Mouse (Mus musculus) layer of hippocampus, postnatal 10 days (tissue): ENCODE results near the gene Arid4a. TPM values are rescaled to one million over a fixed set of nuclear protein-coding genes. Genes with fewer than 3 reads are reported as not detected.
"Not testable (repeated sequence)": the region's sequence is repeated elsewhere in the genome, so short reads cannot be mapped to it uniquely, and the experiment has no call there.

Source experiments
- DNase-seq, 2 experiments: peaks; one replicate each; pipeline ENCODE4 v3.0.0; 2021; ENCODE audit warnings: low spot score in 2 of 2
- total RNA-seq, 2 experiments: library from RNA; stranded (reverse); gene quantifications; 2 replicates each; pipeline ENCODE4 v1.2.3; 2021

Gene Arid4a
- total RNA-seq, 2 experiments from 2014 or later, result 38.4 to 39.2 TPM

DNA sequence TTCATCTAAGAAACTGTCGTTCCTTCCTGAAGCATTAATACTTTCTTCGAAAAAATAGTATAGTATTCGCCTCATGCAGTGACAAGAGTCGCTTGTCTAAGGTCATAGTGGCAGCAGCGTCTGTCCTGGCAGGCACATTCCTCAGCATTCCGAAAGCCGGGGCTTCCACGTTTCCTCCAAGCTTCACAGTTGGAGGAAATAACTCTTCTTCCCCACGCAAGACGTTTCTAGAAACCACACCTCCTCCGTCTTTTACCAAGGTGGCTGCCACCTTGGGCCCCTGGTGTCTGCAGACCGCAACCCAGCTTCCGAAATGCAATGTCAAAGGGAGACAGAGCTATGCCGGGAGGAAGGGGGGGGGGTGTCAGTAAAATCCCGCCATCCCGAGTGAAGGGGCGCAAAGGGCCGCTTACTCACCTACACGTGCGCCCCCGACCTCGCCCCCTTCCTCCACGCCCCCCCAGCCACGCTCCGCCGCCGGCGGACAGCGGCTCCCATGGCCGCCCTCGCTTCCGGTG lies 886 bp upstream of the Arid4a start:
- DNase-seq, result no peak

- no peak for DNase-seq
These were observed 367 bp downstream of the Arid4a start for GRCm38 (mm10) chr12:71016211-71016502.

GRCm38 (mm10) chr12:71016503-71017241 lies 882 bp downstream of the Arid4a start:
- peak; percentile 21 to 49 for DNase-seq

DNA sequence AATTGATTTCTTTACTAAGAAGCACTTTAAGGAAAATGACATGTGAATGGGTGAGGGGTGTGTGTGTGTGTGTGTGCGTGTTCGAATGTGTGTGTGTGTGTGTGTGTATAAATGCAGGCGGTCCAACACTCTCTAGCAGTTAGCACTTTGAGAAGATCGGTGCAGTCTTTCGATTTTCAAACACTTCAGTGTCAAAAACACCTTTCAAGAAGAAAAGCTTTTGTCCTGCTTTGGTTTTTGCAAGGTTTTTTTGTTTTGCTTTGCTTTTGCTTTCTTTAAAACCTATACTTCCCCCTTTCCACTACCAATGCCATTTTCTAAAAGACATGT lies 1.4 kb downstream of the Arid4a start:
- DNase-seq, result no peak

DNA sequence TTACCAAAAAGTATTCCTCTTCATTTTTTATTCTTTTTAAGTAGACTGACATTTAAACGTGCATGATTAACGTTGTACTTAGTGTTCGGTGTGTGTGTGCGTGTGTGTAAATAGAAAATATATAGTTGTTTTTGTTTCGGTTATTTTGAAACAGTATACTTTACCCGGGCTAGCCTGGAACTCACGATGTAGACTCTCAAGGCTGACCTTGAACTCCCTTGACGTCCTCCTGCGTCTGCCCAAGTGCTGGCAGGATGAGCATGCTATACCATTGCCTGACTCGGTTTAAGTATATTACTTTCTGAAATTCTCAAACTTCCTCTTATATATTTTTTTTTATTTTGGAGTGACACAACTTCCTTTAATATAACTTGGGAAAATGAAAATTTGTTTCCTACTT lies 2.0 kb downstream of the Arid4a start:
- no peak for DNase-seq

- DNase-seq, result no peak
These were observed 3.4 kb downstream of the Arid4a start for GRCm38 (mm10) chr12:71019211-71019610.

GRCm38 (mm10) chr12:71024411-71024810 lies 8.6 kb downstream of the Arid4a start:
- DNase-seq, result no peak

- not testable (repeated sequence) for DNase-seq
These were observed 12.5 kb downstream of the Arid4a start for GRCm38 (mm10) chr12:71028265-71028664.

- no peak for DNase-seq
These were observed 14.5 kb downstream of the Arid4a start for GRCm38 (mm10) chr12:71030260-71030659.

- no peak for DNase-seq
These were observed 14.9 kb downstream of the Arid4a start for GRCm38 (mm10) chr12:71030722-71031121.

DNA sequence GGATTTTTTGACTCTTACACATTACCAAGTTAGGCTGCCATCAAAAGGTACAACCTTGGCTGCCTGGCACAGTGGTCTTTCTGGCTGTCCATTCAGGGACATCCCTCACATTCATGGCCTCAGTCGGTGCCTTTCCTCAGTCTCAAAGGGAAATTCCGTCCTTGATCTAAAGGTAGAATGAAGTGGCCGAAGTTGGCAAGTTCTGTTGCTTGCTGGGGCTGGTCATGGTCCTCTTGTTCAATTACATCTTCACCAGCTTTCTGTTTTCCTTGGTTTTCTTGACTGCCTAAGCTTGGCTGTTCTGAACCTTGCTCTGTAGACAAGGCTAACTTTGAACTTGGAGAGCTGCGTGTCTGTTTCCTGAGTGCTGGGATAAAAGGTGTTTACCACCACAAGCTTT lies 20.0 kb downstream of the Arid4a start:
- no peak for DNase-seq

- DNase-seq, result no peak
These were observed 21.1 kb downstream of the Arid4a start for GRCm38 (mm10) chr12:71036729-71037404.

DNA sequence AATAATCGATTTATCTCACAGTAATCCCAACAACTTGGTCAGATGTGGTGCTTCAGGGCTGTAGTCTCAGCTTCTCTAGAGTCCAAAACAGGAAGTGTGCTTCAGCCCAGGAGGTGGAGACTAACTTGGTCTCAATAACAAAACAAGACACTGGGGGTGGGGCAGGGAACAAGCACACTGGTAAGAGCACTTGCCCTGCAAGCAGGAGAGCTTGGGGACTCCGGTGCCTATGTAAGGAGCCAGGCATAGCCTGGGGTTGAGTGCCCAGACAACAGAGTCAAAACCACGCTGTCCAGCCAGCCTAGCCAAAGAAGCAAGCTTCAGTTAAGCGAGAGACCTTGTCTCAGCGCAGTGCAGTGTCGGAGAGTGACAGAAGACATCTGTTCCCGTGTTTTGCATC lies 24.7 kb downstream of the Arid4a start:
- DNase-seq, result no peak

DNA sequence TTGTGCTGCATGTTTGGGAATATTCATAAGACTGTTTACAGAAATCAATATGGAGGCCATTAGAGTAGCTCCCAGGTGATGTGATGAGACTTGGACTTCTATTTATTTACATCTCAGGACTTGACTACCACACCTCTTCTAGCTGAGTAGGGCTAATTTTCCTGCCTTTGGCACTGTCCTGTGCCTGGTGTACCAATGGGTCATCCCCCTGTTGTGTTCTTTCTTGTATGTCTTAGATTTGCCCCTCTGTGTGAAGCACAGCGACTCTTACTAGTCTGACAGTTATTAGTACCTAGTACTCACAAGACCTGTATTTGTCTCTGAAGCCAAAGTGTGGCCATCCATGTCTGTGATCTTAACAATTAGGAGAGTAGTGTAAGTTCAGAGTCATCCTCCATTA lies 26.7 kb downstream of the Arid4a start:
- no peak for DNase-seq

DNA sequence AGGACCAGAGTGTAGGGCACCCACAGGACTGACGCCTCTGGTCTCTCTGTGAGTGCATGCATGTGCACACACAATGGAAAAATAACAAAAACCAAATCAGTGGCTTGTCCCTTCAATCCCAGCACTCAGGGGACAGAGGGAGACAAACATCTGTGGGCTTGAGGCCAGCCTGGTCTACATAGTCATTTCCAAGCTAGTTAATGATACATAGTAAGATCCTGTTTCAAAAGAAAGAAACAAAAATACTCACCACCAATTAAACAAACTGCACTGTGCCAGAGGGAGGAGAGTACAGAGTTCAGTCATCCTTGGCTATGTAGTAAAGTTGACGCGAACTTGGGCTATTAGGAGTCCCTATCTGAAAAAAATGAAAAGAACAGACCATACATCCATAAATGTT lies 27.8 kb downstream of the Arid4a start:
- DNase-seq, result no peak

DNA sequence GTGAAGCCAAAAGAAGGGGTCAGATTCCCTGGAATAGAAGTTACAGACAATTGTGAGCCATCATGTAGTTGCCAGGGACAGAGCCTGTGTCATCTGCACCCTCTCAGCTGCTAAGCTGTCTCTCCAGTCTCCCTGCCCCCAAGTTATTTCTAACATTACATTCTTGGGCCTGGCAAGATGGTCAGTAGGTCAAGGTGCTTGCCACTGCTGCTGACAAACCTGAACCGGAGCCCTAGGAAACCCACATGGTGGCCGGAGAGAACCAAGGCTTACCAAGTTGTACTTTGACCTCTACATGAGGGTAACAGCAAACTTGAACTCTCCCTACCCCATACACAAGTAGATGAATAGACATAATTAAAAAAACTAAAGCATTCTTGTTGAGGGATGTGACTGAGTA lies 28.7 kb downstream of the Arid4a start:
- no peak for DNase-seq

- no peak for DNase-seq
These were observed 30.7 kb downstream of the Arid4a start for GRCm38 (mm10) chr12:71046501-71046900.

DNA sequence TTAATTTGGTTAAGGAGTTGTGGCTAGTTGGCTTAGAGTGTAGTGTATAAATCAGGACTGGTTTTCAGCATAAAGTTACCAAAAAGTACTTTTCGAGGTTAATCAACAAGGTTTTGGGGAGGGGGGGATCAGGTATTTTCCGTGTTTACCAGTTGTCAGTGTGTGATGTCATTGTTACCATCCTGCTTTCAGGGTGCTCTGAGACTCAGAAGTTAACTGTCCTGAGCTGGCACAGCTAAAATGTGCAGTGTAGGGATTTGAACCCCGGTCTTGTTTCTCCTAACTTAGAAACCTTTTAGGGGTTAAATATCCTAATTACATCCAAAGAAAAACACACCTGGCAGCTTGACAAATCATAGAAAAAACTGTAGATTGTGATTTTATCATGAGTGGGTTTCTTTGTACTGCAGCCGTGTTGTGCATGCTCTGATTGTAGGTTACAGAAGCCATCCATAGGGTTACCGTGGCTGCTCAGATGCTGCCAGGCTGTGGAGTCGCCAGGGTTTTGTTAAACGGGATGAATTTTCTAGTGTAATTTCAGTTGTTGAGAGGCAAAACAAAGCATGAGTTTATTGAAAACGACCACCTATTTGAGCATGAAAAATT lies 31.8 kb downstream of the Arid4a start:
- DNase-seq, result no peak

DNA sequence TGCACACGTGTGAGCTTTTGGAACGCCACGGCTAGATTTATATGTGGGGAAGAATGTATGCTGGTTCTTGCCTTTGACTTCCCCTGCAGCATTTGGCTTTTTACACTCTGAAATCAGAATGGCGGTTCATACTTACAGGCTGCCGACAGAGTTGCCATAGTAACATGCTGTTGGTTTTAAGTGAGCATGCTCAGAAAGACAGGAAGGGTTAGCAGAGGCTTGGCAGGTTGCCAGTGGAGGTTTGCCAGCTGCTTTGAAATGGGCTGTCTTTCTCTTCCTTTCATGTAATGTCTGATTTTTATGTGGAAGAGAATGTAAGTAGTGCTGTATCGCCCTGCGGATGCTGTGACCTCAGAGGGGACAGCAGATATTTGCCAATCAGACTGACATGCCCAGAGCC lies 32.3 kb downstream of the Arid4a start:
- DNase-seq, result peak; percentile 99

DNA sequence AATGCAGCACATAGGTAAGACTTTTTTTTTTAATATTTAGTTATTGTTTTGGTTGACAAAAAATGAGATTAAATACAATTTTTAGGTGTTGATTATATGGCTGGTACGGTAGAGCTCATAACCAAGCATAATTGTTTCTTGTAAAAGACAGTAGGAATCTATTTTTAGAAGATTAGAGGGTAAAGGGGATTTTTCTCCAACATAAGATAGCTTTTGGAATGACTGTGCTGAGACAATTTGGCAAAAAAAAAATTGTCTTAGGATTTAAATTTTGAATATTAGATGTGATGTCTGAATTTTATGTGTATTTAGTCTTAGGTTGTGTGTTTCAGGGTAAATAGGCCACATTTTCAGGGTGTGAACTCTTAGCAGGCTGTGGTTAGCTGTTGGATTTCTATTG lies 32.8 kb downstream of the Arid4a start:
- DNase-seq, result no peak

DNA sequence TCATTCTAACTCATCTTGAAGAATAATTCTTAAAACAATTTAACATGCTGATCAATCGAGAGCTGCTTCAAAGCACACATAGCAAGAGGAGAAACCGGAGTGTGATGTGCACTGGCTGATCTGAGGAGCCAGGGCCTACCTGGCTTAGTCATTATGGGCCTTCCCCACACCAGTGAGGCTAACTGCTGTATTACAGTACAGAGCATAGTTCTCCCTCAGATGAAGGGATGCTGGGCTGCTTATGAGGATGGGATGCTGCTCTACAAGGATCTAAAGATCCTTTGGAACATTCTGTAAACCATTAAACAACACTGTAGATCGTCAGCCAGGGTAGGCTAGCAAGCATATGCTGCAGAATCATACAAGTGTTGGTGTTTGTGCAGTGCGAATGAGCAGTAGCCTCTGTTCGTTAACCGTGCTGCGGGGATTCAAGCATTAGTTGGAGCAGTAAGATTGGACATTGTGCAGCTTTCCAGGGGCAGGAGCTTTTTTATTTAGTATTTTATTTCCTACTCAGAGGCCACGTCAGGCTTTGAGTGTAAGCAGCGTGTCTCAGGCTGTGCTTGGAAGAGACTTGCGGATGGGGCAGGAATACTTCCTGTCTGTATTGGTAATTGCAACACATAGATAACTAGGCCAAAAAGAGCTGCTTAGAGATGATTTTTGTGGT lies 33.9 kb downstream of the Arid4a start:
- peak; percentile 15 to 32 for DNase-seq

- peak in 1 of 2 experiments; percentile 41 for DNase-seq
These were observed 35.3 kb downstream of the Arid4a start for GRCm38 (mm10) chr12:71051079-71051478.
